Mouse (Mus musculus): Measurements from ENCODE around the gene Rnf166. TPM values are rescaled to one million over a fixed set of nuclear protein-coding genes. Genes with fewer than 3 reads are reported as not detected.
A peak's percentile ranks its signal among the peaks of the same experiment; 100 is the strongest.

Gene Rnf166
- total RNA-seq, 1 experiment from 2014 or later, result 31.6 TPM

GRCm38 (mm10) chr8:122443262-122444006 is 32.4 kb downstream of the Rnf166 start, which contains the start of gene Mvd:
Gene Mvd (minus strand): TSS chr8:122443422.
- peak; percentile 91 for ATAC-seq (replicated peaks; ENCODE audit: low read depth, poor library complexity, severe bottlenecking)

GRCm38 (mm10) chr8:122442781-122443180 is 33.1 kb downstream of the Rnf166 start:
- no peak for ATAC-seq (replicated peaks; ENCODE audit: low read depth, poor library complexity, severe bottlenecking)

GRCm38 (mm10) chr8:122442356-122442755 is 33.5 kb downstream of the Rnf166 start:
- no peak for ATAC-seq (replicated peaks; ENCODE audit: low read depth, poor library complexity, severe bottlenecking)

- no peak for ATAC-seq (replicated peaks; ENCODE audit: low read depth, poor library complexity, severe bottlenecking)
These were observed 34.5 kb downstream of the Rnf166 start for GRCm38 (mm10) chr8:122441326-122441725.

- ATAC-seq (replicated peaks; ENCODE audit: low read depth, poor library complexity, severe bottlenecking), result no peak
These were observed 36.5 kb downstream of the Rnf166 start for GRCm38 (mm10) chr8:122439336-122439735.

GRCm38 (mm10) chr8:122437708-122438331 is 38.0 kb downstream of the Rnf166 start:
- 0 out of 2 replicates have a peak, but pooled peaks have one; percentile 6 for ATAC-seq (replicated peaks; ENCODE audit: low read depth, poor library complexity, severe bottlenecking)

GRCm38 (mm10) chr8:122436586-122437125 is 39.2 kb downstream of the Rnf166 start:
- no peak for ATAC-seq (replicated peaks; ENCODE audit: low read depth, poor library complexity, severe bottlenecking)

- ATAC-seq (replicated peaks; ENCODE audit: low read depth, poor library complexity, severe bottlenecking), result no peak
These were observed 39.7 kb downstream of the Rnf166 start for GRCm38 (mm10) chr8:122436146-122436545.

- ATAC-seq (replicated peaks; ENCODE audit: low read depth, poor library complexity, severe bottlenecking), result no peak
These were observed 40.5 kb downstream of the Rnf166 start for GRCm38 (mm10) chr8:122435375-122435774.

- ATAC-seq (replicated peaks; ENCODE audit: low read depth, poor library complexity, severe bottlenecking), result peak; percentile 30
These were observed 42.5 kb downstream of the Rnf166 start for GRCm38 (mm10) chr8:122433269-122433905.

GRCm38 (mm10) chr8:122432443-122433268 is 43.2 kb downstream of the Rnf166 start, which contains the start of gene Cyba:
Gene Cyba (minus strand): TSS chr8:122432930.
- ATAC-seq (replicated peaks; ENCODE audit: low read depth, poor library complexity, severe bottlenecking), result peak; percentile 64

- no peak for ATAC-seq (replicated peaks; ENCODE audit: low read depth, poor library complexity, severe bottlenecking)
These were observed 44.0 kb downstream of the Rnf166 start for GRCm38 (mm10) chr8:122431694-122432442.

- no peak for ATAC-seq (replicated peaks; ENCODE audit: low read depth, poor library complexity, severe bottlenecking)
These were observed 45.2 kb downstream of the Rnf166 start for GRCm38 (mm10) chr8:122430646-122431045.

- ATAC-seq (replicated peaks; ENCODE audit: low read depth, poor library complexity, severe bottlenecking), result peak; percentile 63
These were observed 45.7 kb downstream of the Rnf166 start for GRCm38 (mm10) chr8:122430058-122430636.

- no peak for ATAC-seq (replicated peaks; ENCODE audit: low read depth, poor library complexity, severe bottlenecking)
These were observed 47.7 kb downstream of the Rnf166 start for GRCm38 (mm10) chr8:122428163-122428562.

- ATAC-seq (replicated peaks; ENCODE audit: low read depth, poor library complexity, severe bottlenecking), result no peak
These were observed 48.3 kb downstream of the Rnf166 start for GRCm38 (mm10) chr8:122427607-122428006.

- no peak for ATAC-seq (replicated peaks; ENCODE audit: low read depth, poor library complexity, severe bottlenecking)
These were observed 49.7 kb downstream of the Rnf166 start for GRCm38 (mm10) chr8:122426145-122426544.

GRCm38 (mm10) chr8:122423659-122424058 is 52.2 kb downstream of the Rnf166 start:
- no peak for ATAC-seq (replicated peaks; ENCODE audit: low read depth, poor library complexity, severe bottlenecking)

- ATAC-seq (replicated peaks; ENCODE audit: low read depth, poor library complexity, severe bottlenecking), result no peak
These were observed 52.6 kb downstream of the Rnf166 start for GRCm38 (mm10) chr8:122423217-122423616.
